Mouse (Mus musculus): Measurements from ENCODE around the gene Ugt1a6b. TPM values are rescaled to one million over a fixed set of nuclear protein-coding genes. Genes with fewer than 3 reads are reported as not detected.

Ugt1a6b gene
- total RNA-seq, 1 experiment from 2014 or later: 11.5 TPM

- DNase-seq: peak; percentile 59
Measured at GRCm38 (mm10) chr1:88240072-88240471, 137.0 kb downstream of the Ugt1a6b start.

- DNase-seq: no peak
Measured at GRCm38 (mm10) chr1:88240579-88240978, 137.5 kb downstream of the Ugt1a6b start.

GRCm38 (mm10) chr1:88243861-88244260 lies 140.8 kb downstream of the Ugt1a6b start:
- no peak for DNase-seq

GRCm38 (mm10) chr1:88245881-88246280 lies 142.8 kb downstream of the Ugt1a6b start:
- no peak for DNase-seq

- DNase-seq: no peak
Measured at GRCm38 (mm10) chr1:88246386-88246785, 143.3 kb downstream of the Ugt1a6b start.

GRCm38 (mm10) chr1:88247660-88248059 lies 144.6 kb downstream of the Ugt1a6b start:
- DNase-seq: no peak

- no peak for DNase-seq
Measured at GRCm38 (mm10) chr1:88248658-88249057, 145.6 kb downstream of the Ugt1a6b start.

GRCm38 (mm10) chr1:88249596-88249995 lies 146.5 kb downstream of the Ugt1a6b start:
- no peak for DNase-seq

- no peak for DNase-seq
Measured at GRCm38 (mm10) chr1:88250023-88250422, 147.0 kb downstream of the Ugt1a6b start.

GRCm38 (mm10) chr1:88253106-88253505 lies 150.1 kb downstream of the Ugt1a6b start:
- no peak for DNase-seq

- no peak for DNase-seq
Measured at GRCm38 (mm10) chr1:88253540-88253939, 150.5 kb downstream of the Ugt1a6b start.

- DNase-seq: no peak
Measured at GRCm38 (mm10) chr1:88254793-88255465, 151.9 kb downstream of the Ugt1a6b start.

GRCm38 (mm10) chr1:88255466-88255857 lies 152.4 kb downstream of the Ugt1a6b start:
- no peak for DNase-seq

GRCm38 (mm10) chr1:88255989-88256754 lies 153.1 kb downstream of the Ugt1a6b start:
- DNase-seq: no peak

GRCm38 (mm10) chr1:88256886-88257663 lies 154.0 kb downstream of the Ugt1a6b start:
- DNase-seq: no peak

- no peak for DNase-seq
Measured at GRCm38 (mm10) chr1:88257681-88258080, 154.6 kb downstream of the Ugt1a6b start.

- no peak for DNase-seq
Measured at GRCm38 (mm10) chr1:88258361-88258760, 155.3 kb downstream of the Ugt1a6b start.

GRCm38 (mm10) chr1:88258881-88259642 lies 156.0 kb downstream of the Ugt1a6b start:
- DNase-seq: peak; percentile 64

GRCm38 (mm10) chr1:88259643-88260024 lies 156.6 kb downstream of the Ugt1a6b start:
- DNase-seq: no peak

- DNase-seq: peak; percentile 69
Measured at GRCm38 (mm10) chr1:88260114-88260513, 157.1 kb downstream of the Ugt1a6b start.

GRCm38 (mm10) chr1:88260604-88261377 lies 157.7 kb downstream of the Ugt1a6b start:
- no peak for DNase-seq

Data from adrenal gland, postnatal 14 days (tissue).